Mouse (Mus musculus) liver, postnatal 0 days (tissue): ENCODE data around the gene Rassf8.

Experiments
- CTCF ChIP-seq: sonication (generic); IDR thresholded peaks from 2 replicates; pipeline ENCODE4 v1.5.1; 2016; ENCODE audit warnings: antibody characterized with exemption, low read depth
- EP300 ChIP-seq: IDR thresholded peaks from 2 replicates; pipeline ENCODE4 v1.6.1; 2016; ENCODE audit warnings: antibody characterized with exemption, low read depth, mild to moderate bottlenecking

GRCm38 (mm10) chr6:145713241-145714114 lies 33.1 kb upstream of the Rassf8 start:
- no peak for TF ChIP-seq EP300
- no peak for TF ChIP-seq CTCF
